Mouse (Mus musculus) MEL (cell line): ENCODE results near the gene Fcho1.

Experiments used
- CTCF ChIP-seq, 3 experiments: IDR thresholded peaks in 2 of 3; conservative IDR thresholded peaks in 1 of 3; 2 replicates each; pipeline ENCODE4 v1.5.1; 2011 to 2012; ENCODE audit warnings: low read length in 3 of 3, low read depth in 2 of 3, mild to moderate bottlenecking in 2 of 3, improper control_type of control experiment in 1 of 3, inconsistent platforms in 1 of 3, mixed read lengths in 1 of 3, moderate library complexity in 1 of 3; ENCODE audit not compliant: control insufficient read depth in 1 of 3, insufficient read depth in 1 of 3, poor library complexity in 1 of 3, severe bottlenecking in 1 of 3
- EP300 ChIP-seq, 2 experiments: IDR thresholded peaks; 2 replicates each; pipeline ENCODE4 v1.6.1; 2011; ENCODE audit warnings: improper control_type of control experiment in 2 of 2, low read length in 2 of 2, low read depth in 1 of 2, mild to moderate bottlenecking in 1 of 2
- ETS1 ChIP-seq: IDR thresholded peaks from 2 replicates; pipeline ENCODE4 v1.6.1; 2012; ENCODE audit warnings: low read depth, mild to moderate bottlenecking, inconsistent platforms, low read length, improper control_type of control experiment, moderate library complexity
- GATA1 ChIP-seq: IDR thresholded peaks from 2 replicates; pipeline ENCODE4 v1.6.1; 2011; ENCODE audit warnings: low read depth, low read length, improper control_type of control experiment
- KAT2A ChIP-seq: conservative IDR thresholded peaks from 2 replicates; pipeline ENCODE4 v1.6.1; 2012; ENCODE audit warnings: low read depth, low read length, improper control_type of control experiment, inconsistent platforms
- MXI1 ChIP-seq: IDR thresholded peaks from 2 replicates; pipeline ENCODE4 v1.6.1; 2011; ENCODE audit warnings: mild to moderate bottlenecking, low read depth, low read length, improper control_type of control experiment
- POLR2A ChIP-seq, 2 experiments: IDR thresholded peaks; 2 replicates each; pipeline ENCODE4 v1.6.1; 2011 to 2012; ENCODE audit warnings: low read length in 2 of 2, mild to moderate bottlenecking in 2 of 2, control low read depth in 1 of 2, improper control_type of control experiment in 1 of 2, low read depth in 1 of 2, moderate library complexity in 1 of 2; ENCODE audit not compliant: control insufficient read depth in 1 of 2, insufficient read depth in 1 of 2, poor library complexity in 1 of 2
- POLR2AphosphoS2 ChIP-seq: IDR thresholded peaks from 2 replicates; pipeline ENCODE4 v1.6.1; 2011; ENCODE audit warnings: low read length, improper control_type of control experiment
- POLR2AphosphoS5 ChIP-seq: IDR thresholded peaks from 2 replicates; pipeline ENCODE4 v1.6.1; 2012; ENCODE audit warnings: low read depth, borderline replicate concordance, mild to moderate bottlenecking, inconsistent platforms, low read length, moderate library complexity, mixed read lengths
- TAL1 ChIP-seq: IDR thresholded peaks from 2 replicates; pipeline ENCODE4 v1.6.1; 2012; ENCODE audit warnings: mild to moderate bottlenecking, inconsistent platforms, low read length, moderate library complexity, mixed read lengths
- USF1 ChIP-seq: IDR thresholded peaks from 2 replicates; pipeline ENCODE4 v1.6.1; 2014; ENCODE audit warnings: low read depth, mild to moderate bottlenecking, inconsistent platforms, low read length, improper control_type of control experiment, moderate library complexity
- USF2 ChIP-seq, 2 experiments: IDR thresholded peaks; 2 replicates each; pipeline ENCODE4 v1.6.1; 2011 to 2012; ENCODE audit warnings: improper control_type of control experiment in 2 of 2, low read length in 2 of 2, borderline replicate concordance in 1 of 2, inconsistent platforms in 1 of 2, low read depth in 1 of 2, mild to moderate bottlenecking in 1 of 2; ENCODE audit not compliant: insufficient read depth in 1 of 2

DNA sequence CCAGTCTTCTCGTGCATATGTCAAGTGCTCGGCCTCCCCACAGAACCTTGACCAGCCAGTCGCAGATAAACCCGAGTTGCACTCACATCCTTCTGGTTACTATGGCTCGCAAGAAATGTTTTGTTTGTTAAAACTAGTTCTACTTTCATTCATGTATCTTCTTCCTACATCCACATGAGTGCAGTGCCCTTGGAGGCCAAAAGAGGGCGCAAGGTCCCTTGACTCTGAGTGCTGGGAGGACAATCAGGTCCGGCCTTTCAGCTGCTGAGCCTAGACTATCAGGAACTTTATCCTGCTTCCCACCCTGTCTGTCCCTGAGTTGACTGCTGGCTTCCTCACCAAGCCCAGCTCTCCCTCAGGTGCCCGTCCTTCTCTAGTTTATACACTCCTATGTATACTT, 17.6 kb downstream of the Fcho1 start:
- TF ChIP-seq CTCF (IDR thresholded peaks at IDR 0.05 in 2 of 3, conservative IDR thresholded peaks at IDR 0.05 in 1 of 3; ENCODE audit: control insufficient read depth in 1 of 3, insufficient read depth in 1 of 3, low read depth in 2 of 3, low read length in 3 of 3, poor library complexity in 1 of 3, severe bottlenecking in 1 of 3) (peak; percentile 85 to 95 (median 91)), USF2 (IDR thresholded peaks at IDR 0.05; ENCODE audit: borderline replicate concordance in 1 of 2, insufficient read depth in 1 of 2, low read depth in 1 of 2, low read length in 2 of 2) (no peak), KAT2A (no peak), POLR2AphosphoS5 (no peak), POLR2A (IDR thresholded peaks at IDR 0.05; ENCODE audit: control insufficient read depth in 1 of 2, insufficient read depth in 1 of 2, low read depth in 1 of 2, low read length in 2 of 2, poor library complexity in 1 of 2) (no peak), EP300 (IDR thresholded peaks at IDR 0.05; ENCODE audit: low read depth in 1 of 2, low read length in 2 of 2) (no peak), USF1 (no peak), MXI1 (no peak), ETS1 (no peak), TAL1 (no peak), GATA1 (no peak), POLR2AphosphoS2 (no peak)
